Mouse (Mus musculus): ENCODE results near the gene Fam171a1.
"Not testable (repeated sequence)": the region's sequence is repeated elsewhere in the genome, so short reads cannot be mapped to it uniquely, and the experiment has no call there.

- TF ChIP-seq CTCF (IDR thresholded peaks at IDR 0.05; ENCODE audit: control insufficient read depth, insufficient read depth, insufficient read length); MYOD1 (IDR thresholded peaks at IDR 0.05; ENCODE audit: control insufficient read depth, insufficient read length, low read depth); MAX (IDR thresholded peaks at IDR 0.05): not testable (repeated sequence)
These were observed 62.0 kb downstream of the Fam171a1 start for GRCm38 (mm10) chr2:3175988-3176387.

Measured in C2C12 (cell line).